Mouse (Mus musculus): ENCODE results near the gene Tenm1.

The Tenm1 gene

DNA sequence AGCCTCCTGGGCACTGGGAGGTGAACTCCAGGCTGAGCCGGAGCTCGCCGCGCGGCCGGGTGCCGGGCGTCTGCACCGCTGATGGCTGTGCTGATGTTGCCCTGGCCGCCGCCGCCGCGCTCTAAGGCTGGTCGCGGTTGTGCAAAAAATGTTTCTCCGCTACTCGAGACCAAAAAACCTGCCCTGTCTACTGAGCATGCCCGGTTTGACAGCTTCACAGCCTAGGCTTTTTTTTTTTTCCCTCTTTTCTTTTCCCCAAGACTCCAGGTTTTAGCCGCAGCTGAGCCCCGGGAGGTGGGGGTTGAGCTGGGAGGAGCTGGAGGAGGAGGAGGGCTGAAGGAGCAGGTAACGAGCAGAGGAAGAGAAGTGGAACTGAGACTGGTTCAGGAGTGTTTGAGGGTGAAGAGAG is at the start of gene Tenm1:
Tenm1 (minus strand) TSS at position 272 of the 409 bp plus-strand sequence.
- no peak for DNase-seq (ENCODE audit: low spot score in 2 of 2)

DNA sequence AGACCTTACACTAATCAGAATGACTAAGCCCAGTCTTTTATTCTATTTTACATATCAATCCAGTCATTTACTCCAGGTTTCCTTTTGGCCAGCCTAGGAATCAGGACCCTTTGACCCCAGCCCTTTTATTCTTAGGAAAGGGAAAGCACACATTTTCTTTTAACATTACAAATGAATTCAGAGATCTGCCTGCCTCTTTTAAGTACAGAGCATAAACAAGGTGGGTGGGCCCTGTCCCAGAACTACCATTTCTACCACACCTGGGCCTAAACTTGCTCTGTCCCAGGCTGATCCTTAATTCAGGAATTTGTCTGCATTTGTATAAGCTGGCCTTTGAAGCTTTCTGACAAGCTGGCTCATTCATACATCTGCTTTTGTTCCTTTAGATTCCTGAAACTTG is 38.4 kb upstream of the Tenm1 start:
- DNase-seq (ENCODE audit: low spot score in 2 of 2): no peak

DNA sequence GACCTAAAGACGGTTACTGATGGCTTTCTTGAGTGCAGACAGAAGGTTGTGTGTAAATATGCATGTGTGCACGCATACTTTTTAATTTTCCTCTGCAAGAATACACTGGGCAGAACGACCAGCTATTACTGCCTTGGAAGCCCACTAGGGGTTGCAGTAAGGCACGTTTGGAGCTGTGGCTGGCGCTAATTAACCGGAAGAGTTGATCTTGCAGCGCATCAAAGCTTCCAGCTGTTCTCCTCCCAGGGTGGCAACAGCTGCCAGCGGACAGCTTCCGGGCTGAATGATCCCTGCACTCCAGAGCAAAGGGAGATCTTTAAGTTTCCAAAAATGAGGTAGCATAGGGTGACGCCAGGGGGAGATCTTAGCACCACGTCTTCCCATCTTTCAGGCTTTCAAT is 1.7 kb upstream of the Tenm1 start:
- DNase-seq (ENCODE audit: low spot score in 2 of 2): no peak

DNA sequence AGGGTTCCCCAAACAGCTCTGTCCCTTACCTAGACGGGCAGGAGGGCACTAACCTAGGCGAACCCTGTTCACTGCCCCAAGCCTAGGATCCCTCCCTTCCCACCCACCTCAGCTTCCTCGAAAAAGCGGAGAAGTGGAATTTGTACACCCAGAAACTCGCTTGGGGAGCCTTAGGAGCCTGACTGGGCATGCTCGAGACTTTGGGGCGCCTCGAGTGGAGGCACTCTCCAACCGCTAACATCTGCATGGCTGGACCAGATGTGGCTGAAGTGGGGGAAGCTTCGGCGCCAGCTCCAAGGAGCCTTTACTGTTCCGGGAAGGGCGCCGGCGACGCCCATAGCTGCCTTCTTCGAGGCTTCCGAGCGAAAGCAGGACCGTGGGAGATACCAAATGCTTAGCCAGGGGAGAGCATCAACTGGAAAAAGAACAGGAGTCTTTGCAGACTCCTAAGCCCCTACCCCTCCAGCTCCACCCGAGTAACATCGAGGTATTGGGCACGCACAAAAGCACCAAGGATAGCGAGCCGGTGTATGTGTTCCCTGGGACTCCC is 1.1 kb upstream of the Tenm1 start:
- no peak for DNase-seq (ENCODE audit: low spot score in 2 of 2)

DNA sequence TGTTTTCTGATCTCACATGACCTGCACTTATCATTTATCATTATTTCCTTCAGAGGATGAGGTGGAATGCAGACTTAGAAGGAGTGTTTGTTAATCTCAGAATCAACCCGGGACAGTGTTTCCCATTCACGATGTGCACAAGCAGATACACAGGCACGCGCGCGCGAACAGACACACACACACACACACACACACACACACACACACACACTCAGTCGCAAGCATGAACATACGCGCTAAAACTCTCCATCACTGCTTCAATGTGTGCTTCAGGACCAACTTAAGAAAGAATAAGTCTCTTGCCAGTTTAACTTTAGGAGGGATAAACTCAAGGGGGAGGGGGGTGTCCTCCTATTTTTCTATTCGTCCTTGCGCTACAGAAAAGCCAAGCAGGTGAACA is 411 bp upstream of the Tenm1 start:
- DNase-seq (ENCODE audit: low spot score in 2 of 2): no peak

DNA sequence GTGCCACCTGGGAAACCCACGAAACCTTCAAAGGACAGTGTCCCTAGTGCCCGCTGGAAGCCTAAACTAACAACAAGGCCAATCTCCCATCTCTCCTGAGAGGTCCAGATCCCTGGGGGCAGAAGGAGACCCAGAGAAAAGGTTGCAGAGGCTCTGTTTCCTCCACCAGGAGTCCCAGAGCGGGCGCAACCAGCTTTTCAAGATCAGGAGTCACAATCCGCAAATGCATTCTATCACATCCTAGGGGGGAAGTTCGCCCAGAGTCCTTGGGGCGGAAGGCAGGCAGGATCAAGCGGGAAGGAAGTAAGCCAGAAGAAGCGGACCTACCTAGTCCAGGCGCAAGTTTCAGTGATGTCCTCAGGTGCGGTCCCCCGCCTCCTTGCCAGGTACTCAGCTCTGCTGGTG is 963 bp downstream of the Tenm1 start:
- DNase-seq (ENCODE audit: low spot score in 2 of 2): no peak

DNA sequence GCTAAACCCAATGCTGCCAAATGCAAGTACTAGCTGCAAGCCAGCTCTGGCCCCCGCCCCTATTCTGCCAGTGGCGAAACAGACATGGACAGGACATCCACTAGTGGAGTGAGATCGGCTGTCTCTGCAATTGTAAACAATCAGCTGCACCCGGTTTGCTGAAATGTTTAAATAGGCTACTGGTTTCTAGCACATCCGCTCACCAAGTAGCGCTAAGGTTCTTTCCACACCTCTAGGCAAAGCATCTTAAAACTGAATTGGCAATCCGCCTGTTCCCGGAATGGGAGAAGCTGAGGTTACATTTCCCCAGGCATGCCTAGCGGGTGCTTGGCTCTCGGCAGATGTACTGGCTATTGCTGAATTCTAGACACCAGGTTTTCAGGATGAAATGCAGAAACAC is 1.8 kb downstream of the Tenm1 start:
- no peak for DNase-seq (ENCODE audit: low spot score in 2 of 2)

DNA sequence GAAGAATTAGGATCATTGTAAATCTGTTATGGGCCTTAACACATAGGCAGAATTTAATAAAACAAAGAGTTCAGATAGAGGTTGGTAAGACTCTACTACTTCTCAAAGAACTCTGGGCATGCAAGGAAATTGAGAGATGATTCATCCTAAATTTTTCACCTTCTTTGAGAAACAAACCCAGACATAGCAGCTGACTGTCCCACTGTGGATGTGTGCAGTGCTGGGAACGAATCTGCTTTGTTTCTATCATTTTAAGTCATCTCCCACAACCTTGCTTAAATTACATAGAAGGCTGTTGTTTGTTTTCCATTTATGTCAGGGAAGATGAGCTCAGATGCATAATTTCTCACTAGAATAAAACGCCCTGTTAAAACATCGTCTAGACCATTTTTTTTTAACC is 31.0 kb downstream of the Tenm1 start:
- DNase-seq (ENCODE audit: low spot score in 2 of 2): no peak

DNA sequence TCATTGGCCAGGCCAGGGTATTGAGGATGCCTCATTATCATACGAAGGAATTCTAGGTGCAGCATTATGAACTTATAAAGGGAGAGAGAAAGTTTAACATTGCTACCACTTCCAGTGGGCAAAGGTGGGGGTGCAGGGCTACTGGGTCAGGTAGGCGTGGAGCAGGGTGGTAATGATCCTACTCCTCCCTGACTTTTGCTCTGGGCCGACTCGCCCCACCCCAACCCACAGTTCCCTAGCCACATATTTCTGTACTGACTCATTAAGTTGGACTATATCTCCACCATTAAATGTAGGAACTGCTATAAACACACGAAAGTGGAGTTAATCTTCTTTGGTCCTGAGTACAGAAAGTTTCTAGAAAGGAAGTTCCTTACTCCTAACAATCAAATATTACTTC is 40.8 kb downstream of the Tenm1 start:
- no peak for DNase-seq (ENCODE audit: low spot score in 2 of 2)

DNA sequence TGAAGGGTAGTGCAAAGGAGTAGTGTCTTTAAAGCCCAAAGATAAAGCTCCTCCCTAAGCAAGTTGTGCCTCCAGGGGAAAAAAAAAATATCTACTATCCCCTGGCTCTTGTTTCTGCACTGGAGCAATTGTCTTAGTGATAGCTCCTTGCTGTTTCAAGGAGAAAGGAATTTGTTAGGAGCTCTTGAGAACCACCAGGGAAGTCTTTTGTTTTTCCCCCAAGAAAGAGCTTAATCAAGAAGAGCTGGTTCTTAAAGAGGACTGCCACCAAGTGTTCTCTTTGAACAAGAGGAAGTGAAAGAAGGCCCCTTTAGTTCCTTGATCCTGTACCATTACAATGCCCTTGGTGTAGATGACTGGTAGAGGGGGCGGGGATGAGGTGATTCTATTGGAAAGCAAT is 56.4 kb downstream of the Tenm1 start:
- DNase-seq (ENCODE audit: low spot score in 2 of 2): no peak

DNA sequence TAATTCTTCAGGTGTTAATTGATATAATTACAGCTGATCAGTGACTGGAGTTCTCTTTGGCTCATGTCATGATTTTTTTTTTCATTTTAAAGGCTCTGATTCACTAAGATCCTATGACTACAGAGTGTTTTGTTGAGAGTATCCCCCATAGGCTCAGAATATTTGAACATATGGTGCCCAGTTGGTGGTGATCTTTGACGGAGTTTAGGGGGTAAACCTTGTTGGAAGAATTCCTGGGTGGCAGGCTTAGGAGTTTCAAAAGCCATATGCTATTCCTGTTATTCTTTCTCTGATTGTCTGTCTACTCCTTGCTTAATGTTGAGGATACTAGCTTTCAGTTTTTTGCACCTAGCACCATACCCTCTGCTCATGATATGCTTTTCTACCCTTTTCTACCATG is 109.6 kb downstream of the Tenm1 start:
- DNase-seq (ENCODE audit: low spot score in 2 of 2): no peak

DNA sequence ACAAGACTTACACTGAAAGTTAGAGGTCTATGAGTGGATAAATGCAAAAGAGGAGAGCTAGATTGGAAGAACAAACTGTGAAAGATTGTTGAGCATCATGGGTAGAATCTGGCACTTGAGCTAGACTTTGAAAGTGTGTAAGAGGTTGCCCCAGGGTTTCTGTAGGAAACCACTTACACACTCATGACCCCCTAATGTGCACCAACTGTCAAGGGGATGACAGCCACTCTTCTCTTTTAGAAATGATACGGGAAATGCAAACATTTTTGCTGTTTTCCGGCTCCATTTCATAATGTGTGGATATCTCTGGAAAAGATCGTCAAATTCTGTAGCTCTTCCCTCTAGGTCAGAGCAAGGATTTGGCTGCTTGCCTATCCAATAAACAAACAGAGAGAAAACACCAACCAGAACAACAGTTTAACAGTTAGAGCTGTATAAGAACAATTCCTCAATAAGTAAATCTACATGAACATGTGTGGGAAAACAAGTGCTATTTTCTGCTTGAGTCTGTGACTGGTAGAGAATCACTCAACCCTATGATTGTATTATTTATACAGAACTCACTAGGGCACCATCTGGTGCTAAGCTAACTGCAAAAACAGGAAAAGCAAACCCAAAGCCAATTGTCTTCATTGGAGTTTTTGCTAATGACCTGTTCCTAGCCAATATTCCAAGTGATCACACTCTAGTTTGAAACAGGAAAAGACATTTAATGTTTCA is 111.0 kb downstream of the Tenm1 start:
- no peak for DNase-seq (ENCODE audit: low spot score in 2 of 2)

DNA sequence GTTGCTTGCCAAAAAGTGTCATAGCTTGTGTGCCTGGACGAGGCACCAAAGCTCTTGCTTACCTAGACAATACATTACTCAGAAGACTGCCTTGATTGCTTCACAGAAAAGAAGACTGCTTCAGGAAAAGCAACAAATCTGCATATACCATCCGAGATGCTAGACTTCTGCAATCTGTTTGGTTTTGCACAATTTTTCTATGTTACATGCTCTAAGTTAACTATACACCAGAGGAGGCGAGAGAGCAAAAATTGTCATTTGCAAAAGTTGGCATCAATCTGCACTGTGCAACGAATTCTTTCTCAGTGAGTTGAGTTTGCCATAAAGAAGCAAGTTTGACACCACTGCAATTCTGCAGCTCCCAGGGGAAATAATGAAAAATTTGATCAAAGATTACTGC is 193.1 kb downstream of the Tenm1 start:
- no peak for DNase-seq (ENCODE audit: low spot score in 2 of 2)

DNA sequence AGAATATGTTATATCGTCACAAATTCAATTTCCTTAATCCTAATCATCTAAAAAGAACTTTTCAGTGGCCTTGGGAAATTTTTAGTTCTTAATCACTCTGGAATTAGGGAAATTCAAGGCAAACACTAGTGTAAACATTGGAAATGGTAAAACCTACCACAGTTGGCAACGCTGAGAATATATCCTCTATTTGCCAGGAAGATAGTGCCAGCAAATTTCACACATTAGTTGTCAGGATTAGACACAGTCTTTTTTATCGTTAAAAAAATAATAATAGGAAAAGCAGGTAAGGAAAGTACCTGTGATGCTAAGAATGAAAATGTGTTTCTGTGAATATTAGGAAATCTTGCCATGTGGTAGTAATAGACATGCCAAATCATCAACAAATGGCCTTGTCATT is 223.9 kb downstream of the Tenm1 start:
- no peak for DNase-seq (ENCODE audit: low spot score in 2 of 2)

DNA sequence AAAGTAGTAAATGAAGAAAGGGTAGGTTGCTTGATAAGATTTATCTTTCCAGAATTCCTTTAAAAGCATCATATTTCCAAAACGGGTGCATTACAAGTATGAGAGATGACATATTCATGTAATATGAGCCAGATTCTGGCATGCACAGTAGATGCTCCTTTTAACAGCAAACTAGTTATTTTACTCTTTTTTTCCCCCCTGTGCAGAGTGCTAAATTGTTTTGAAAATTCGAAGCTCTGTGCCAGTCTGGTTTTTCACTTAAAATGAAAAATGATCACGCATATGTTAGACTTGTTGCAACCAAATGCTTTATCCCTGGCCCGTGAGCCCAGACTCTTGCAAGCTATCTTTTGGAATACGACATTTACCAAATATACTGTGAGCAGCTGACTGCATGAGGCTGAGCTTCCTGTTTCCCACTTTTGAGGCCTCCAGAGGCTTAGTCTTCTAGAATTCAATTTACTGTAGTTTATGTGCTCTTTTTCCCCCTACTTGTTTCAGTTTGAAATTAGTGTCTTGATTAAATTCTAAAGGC is 226.6 kb downstream of the Tenm1 start:
- no peak for DNase-seq (ENCODE audit: low spot score in 2 of 2)

DNA sequence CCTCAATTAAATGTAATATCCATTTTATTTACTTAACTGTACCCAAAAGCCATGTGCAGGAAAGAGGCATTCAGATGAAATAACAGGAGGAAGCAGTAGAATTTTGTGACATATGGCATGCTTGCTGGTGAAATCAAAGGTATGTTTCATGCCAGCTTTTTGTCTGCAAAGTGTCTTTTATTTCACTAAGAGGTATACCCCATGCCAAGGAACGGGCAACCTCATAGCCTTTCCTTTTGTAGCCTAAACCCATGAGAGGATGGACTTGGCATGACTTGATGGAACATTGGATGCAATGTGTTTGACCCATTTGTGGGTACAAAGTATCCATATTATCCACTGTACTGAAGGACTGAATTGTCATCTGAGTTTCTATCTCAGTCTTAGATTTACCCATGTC is 246.0 kb downstream of the Tenm1 start:
- no peak for DNase-seq (ENCODE audit: low spot score in 2 of 2)

DNA sequence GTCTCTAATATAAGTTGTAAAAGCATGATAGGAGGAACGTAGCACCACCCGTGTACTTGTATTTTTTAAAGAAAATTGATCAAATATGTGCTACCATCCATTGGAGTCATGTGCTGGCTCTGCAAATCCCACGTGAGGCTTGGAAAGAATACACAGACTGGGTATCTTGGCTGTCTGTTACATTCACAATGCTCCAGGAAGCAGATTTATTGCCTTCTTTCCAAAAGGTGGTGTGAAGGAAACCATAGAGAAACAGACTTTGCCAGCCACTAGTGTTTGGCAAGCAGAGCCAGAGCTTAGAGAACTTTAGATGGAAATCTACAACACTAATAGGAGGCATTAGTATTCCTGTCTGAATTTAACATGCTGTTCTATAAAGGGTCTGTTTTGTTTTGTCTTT is 277.4 kb downstream of the Tenm1 start:
- no peak for DNase-seq (ENCODE audit: low spot score in 2 of 2)

DNA sequence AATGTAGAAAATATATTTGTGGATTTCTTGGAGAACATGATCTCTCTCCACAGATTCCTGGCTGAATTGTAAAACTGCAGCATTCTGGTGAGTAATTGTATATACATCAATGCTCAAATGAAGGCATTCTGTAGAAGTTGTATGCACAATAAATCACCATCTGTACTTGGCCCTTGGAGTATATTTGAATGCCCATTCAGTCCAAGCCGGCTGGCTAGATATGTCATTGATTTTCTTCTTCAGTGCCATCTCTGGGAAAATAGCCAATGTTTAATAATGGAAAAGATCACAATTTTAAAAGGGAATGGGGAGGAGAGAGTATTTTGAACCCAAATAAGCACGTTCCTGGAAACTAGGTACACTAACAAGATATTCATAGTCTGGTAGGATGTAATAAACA is 299.2 kb downstream of the Tenm1 start:
- DNase-seq (ENCODE audit: low spot score in 2 of 2): no peak

DNA sequence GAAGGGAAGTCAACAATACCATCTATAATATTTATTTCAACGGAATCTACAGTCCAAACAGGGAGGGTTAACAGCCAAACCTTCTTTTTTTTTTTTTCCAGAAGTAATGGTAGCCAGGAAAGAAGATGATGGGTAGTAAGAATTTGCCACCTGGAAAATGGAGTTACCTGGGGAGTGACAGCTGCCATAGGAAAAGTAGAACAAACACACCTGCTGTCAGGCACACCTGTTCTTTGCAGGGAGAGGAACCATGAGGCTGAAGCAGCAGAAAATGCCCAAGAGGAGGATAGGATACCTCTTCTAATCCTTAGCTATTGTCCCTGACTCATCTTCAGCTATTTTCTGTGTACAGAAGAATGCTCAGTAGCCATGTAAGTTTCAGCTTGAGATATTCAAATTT is 306.4 kb downstream of the Tenm1 start:
- no peak for DNase-seq (ENCODE audit: low spot score in 2 of 2)

DNA sequence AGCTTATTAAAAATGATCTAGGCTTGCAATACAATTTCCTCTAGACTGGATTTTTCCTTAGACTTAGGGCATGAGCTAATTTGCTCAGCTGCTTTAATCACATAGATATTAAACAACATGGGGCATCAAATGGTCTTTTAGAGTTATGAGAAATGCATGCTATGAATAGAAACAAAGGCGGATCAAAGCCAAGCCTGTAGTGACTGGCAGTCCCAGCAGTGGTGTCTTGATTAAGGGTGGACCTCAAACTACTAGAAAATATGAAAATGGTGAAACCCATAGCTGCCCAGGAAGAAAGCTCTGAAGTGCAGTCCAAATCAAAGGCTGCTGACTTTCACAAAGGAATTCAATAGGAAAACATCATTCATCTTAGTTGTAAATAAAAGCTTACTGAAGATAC is 306.9 kb downstream of the Tenm1 start:
- DNase-seq (ENCODE audit: low spot score in 2 of 2): no peak

DNA sequence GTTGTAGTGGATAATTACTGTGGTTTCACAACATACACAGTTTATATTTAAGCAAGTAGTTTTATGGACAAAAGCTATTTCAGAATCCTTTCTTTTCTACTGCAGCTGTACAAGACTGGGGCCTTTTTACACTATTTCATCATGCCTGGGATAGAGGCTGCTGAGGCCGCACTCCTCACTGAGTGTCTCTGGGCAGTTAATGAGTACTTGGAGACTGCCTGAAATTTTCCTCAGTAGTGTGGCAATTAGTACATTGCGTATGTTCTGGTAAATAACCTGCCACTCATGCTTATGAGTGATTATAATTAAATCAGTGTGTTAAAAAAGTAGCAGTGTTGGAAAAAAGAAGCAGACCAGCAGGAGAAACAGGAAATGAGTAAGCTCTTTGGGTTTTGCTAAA is 442.8 kb downstream of the Tenm1 start:
- DNase-seq (ENCODE audit: low spot score in 2 of 2): no peak

DNA sequence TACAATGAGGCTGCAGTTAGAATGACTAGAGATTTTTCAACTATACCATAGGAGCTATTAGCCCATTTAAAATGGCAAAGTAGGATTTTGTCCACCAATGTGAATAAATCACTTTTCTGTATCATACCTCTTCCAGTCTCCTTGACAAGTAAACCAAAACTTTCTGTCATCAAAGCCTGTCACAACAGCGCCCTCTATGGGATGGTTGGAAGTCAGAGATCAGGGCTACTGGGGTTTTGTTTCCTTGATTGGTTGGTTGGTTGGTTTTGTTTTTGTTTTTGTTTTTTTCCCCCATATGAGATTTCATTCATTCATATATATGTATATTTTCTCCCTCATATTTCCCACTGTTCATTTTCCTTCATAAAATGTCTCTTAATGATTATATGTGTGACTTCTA is 455.4 kb downstream of the Tenm1 start:
- DNase-seq (ENCODE audit: low spot score in 2 of 2): no peak

DNA sequence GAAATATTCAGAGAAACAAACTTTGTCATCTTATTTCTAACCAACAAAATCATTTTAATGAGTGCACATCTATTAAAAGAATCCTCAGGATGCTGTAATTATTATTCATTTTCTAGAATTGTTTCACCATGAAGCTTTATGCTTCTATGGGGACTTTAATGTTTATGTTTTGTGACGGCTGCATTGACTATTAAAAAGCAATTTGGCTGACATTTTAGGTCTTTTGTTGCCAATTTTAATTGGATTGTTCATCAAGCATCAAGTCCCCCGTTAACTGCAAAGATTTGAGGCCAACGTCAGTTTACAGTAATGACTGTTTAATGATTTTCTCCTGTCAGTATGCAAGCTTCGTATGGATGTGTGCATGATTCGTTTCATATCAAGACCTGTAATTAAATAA is 461.3 kb downstream of the Tenm1 start:
- no peak for DNase-seq (ENCODE audit: low spot score in 2 of 2)

DNA sequence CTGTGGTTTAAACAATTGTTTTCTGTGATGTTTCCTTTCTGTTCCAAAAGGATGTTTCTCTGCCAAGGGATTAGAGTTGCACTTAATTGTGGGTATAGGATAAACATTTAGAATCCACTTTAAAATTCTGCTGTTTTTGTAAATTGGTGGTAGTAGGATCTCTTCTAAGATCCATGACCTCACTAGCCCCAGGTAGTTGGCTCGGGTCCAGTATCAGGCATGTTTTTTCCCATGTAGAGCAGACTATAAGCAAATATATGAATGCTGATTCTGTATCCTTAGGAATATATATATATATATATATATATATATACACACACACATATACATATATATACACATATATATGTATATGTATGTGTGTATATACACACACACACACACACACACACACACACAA is 567.2 kb downstream of the Tenm1 start:
- DNase-seq (ENCODE audit: low spot score in 2 of 2): no peak
